19 mouse cellular contexts compared by ENCODE assay signal in genomic region chr9:105483880-105484279, GRCm38 (mm10). TPM values are rescaled to one million over a fixed set of nuclear protein-coding genes. Genes with fewer than 3 reads are reported as not detected.
A peak's percentile ranks its signal among the peaks of the same experiment; 100 is the strongest.
DNase-seq lines count a peak whose midpoint lies in the region; ATAC-seq and TF ChIP-seq lines count a peak whose summit lies in the region.
"Had no signal": no experiment of that assay in that cellular context is flagged by ENCODE, and none has a peak within 500 bp of the region (broad histone marks: within the 10 kb centered on the region; RNA-seq: fewer than 3 reads in every experiment).

No protein-coding gene starts in this region.

- no peak overlapping the region for H3K9ac ChIP-seq in hindbrain, embryonic 14.5 days
- no peak overlapping the region for H3K9ac ChIP-seq in hindbrain, embryonic 16.5 days (ENCODE audit: low read depth, low read length)
- H3K9ac ChIP-seq: embryonic facial prominence, embryonic 15.5 days; limb, embryonic 12.5 days; liver, postnatal 0 days; midbrain, embryonic 12.5 days; neural tube, embryonic 13.5 days had no signal

- no peak for DNase-seq in hindbrain, embryonic 14.5 days (ENCODE audit: low spot score)
- no peak for DNase-seq in left cerebral cortex, adult 2 months (ENCODE audit: extremely low spot score in 1 of 2, low spot score in 2 of 2)
- DNase-seq in left cerebral cortex, postnatal 10 days (ENCODE audit: extremely low spot score in 1 of 2, low spot score in 2 of 2) = no peak
- peak; percentile 78 for DNase-seq in A20 (ENCODE audit: low read depth, low spot score)
- peak; percentile 77 for DNase-seq in brain, adult 2 months (ENCODE audit: low read depth, low spot score)
- DNase-seq in lung, adult 18-20 months = no peak
- DNase-seq: adrenal gland, adult 8-10 months; B cell, adult 2 months; cerebellum, adult 9-10 months; kidney, postnatal 25 days; liver, postnatal 0 days; lung, postnatal 14 days; thymus, postnatal 14 days had no signal

- TF ChIP-seq CTCF in left cerebral cortex, adult 2 months (IDR thresholded peaks at IDR 0.05) = no peak

- peak overlapping the region; percentile 26; the same call in 1 of the 2 replicates for H3K27ac ChIP-seq in hindbrain, embryonic 14.5 days
- H3K27ac ChIP-seq in hindbrain, embryonic 16.5 days (ENCODE audit: low read depth, low read length) = no peak overlapping the region
- peak overlapping the region; percentile 41 for H3K27ac ChIP-seq in left cerebral cortex, adult 2 months
- H3K27ac ChIP-seq: embryonic facial prominence, embryonic 15.5 days; limb, embryonic 12.5 days had no signal

- intact Hi-C loops in left cerebral cortex, adult 2 months (cut with DNase I) = no loop called here
- intact Hi-C loops in left cerebral cortex, postnatal 10 days (cut with DNase I) = no loop called here

- WGBS in hindbrain, embryonic 14.5 days = 85% methylated on average over 11 of the region's 11 CpGs
- 89% methylated on average over 11 of the region's 11 CpGs for WGBS in hindbrain, embryonic 16.5 days

- H3K27me3 ChIP-seq in hindbrain, embryonic 14.5 days (ENCODE audit: control insufficient read depth, insufficient read depth, low read length) = no peaks in the 10 kb centered on the region
- no peaks in the 10 kb centered on the region for H3K27me3 ChIP-seq in hindbrain, embryonic 16.5 days (replicated peaks; ENCODE audit: control insufficient read depth, insufficient read depth, low read length)
- H3K27me3 ChIP-seq: embryonic facial prominence, embryonic 15.5 days; limb, embryonic 12.5 days; midbrain, embryonic 12.5 days; neural tube, embryonic 13.5 days had no signal

- no peak overlapping the region for H3K4me2 ChIP-seq in hindbrain, embryonic 14.5 days (replicated peaks)
- no peak overlapping the region for H3K4me2 ChIP-seq in hindbrain, embryonic 16.5 days (ENCODE audit: low read length)
- H3K4me2 ChIP-seq: embryonic facial prominence, embryonic 15.5 days; limb, embryonic 12.5 days; midbrain, embryonic 12.5 days; neural tube, embryonic 13.5 days had no signal

- peaks cover 14% of the 10 kb centered on the region; the same call in 1 of the 2 replicates for H3K4me1 ChIP-seq in hindbrain, embryonic 14.5 days (replicated peaks; ENCODE audit: control insufficient read depth, insufficient read depth, low read length)
- peaks cover 7% of the 10 kb centered on the region for H3K4me1 ChIP-seq in hindbrain, embryonic 16.5 days (ENCODE audit: control insufficient read depth, insufficient read depth, low read depth, low read length)
- H3K4me1 ChIP-seq: limb, embryonic 12.5 days had no signal

- ATAC-seq in hindbrain, embryonic 14.5 days (ENCODE audit: low FRiP score) = no peak
- no peak for ATAC-seq in hindbrain, embryonic 16.5 days

- H3K4me3 ChIP-seq in hindbrain, embryonic 14.5 days (replicated peaks; ENCODE audit: low read length) = no peak overlapping the region
- H3K4me3 ChIP-seq in hindbrain, embryonic 16.5 days (ENCODE audit: low read length) = no peak overlapping the region
- H3K4me3 ChIP-seq in left cerebral cortex, adult 2 months = no peak overlapping the region
- H3K4me3 ChIP-seq: embryonic facial prominence, embryonic 15.5 days; limb, embryonic 12.5 days; midbrain, embryonic 12.5 days; myocyte; neural tube, embryonic 13.5 days had no signal

- no peaks in the 10 kb centered on the region for H3K9me3 ChIP-seq in hindbrain, embryonic 14.5 days (ENCODE audit: control insufficient read depth, low read length)
- no peaks in the 10 kb centered on the region for H3K9me3 ChIP-seq in hindbrain, embryonic 16.5 days (ENCODE audit: control insufficient read depth, low read length)
- H3K9me3 ChIP-seq: embryonic facial prominence, embryonic 15.5 days; limb, embryonic 12.5 days; midbrain, embryonic 12.5 days; neural tube, embryonic 13.5 days had no signal

- 0 out of 2 replicates have a peak, but pooled peaks cover 8% of the 10 kb centered on the region for H3K36me3 ChIP-seq in hindbrain, embryonic 14.5 days (replicated peaks; ENCODE audit: control insufficient read depth, insufficient read depth)
- 0 out of 2 replicates have a peak, but pooled peaks cover 2% of the 10 kb centered on the region for H3K36me3 ChIP-seq in hindbrain, embryonic 16.5 days (ENCODE audit: control insufficient read depth, insufficient read depth, low read length)
- H3K36me3 ChIP-seq: embryonic facial prominence, embryonic 15.5 days had no signal

RNA-seq across cellular contexts. Expression of gene Atp2c1, which starts 43.2 kb away (rescaled TPM):
- 118 and 139 TPM in 2 replicates for polyA plus RNA-seq in hindbrain, embryonic 14.5 days (2014; fragmentation: Nextera tagmentation; extraction: Ambion mirVana)
- polyA plus RNA-seq in hindbrain, embryonic 16.5 days (2015; fragmentation: Nextera tagmentation; extraction: Ambion mirVana) = 96.7 and 105 TPM in 2 replicates
- total RNA-seq in left cerebral cortex, adult 2 months (2021) = 100 to 1,000 TPM; 202 to 209 TPM
- 100 to 1,000 TPM; 265 to 279 TPM for total RNA-seq in left cerebral cortex, postnatal 10 days (2021)

Comparison
In these comparisons a context has a peak if more than half of its experiments do, and no peak if none do; other contexts are left out.
1. DNase-seq: peak in A20 (single experiment) and brain, adult 2 months (single experiment); none in hindbrain, embryonic 14.5 days (single experiment), left cerebral cortex, adult 2 months (0 of 2), left cerebral cortex, postnatal 10 days (0 of 2) and lung, adult 18-20 months (0 of 2).